Mouse (Mus musculus): ENCODE measurements around the gene Dph1. TPM values are rescaled to one million over a fixed set of nuclear protein-coding genes. Genes with fewer than 3 reads are reported as not detected.
A peak's percentile ranks its signal among the peaks of the same experiment; 100 is the strongest.

Dph1 gene
- polyA plus RNA-seq, 1 experiment from 2014 or later = 23.7 TPM

GRCm38 (mm10) chr11:75194850-75195461 is 3.9 kb upstream of the Dph1 start:
- Histone ChIP-seq H3K9me3 (ENCODE audit: control insufficient read depth, low read length) (no peaks in the 10 kb centered on the region), H3K4me3 (ENCODE audit: control insufficient read depth in 1 of 2, insufficient read depth in 1 of 2, low read depth in 1 of 2, low read length in 2 of 2) (peak overlapping the region; percentile 63 to 67), H3K4me2 (ENCODE audit: low read length) (peak overlapping the region; percentile 90), H3K36me3 (ENCODE audit: control insufficient read depth, insufficient read depth, low read length) (no peaks in the 10 kb centered on the region), H3K27ac (replicated peaks in 1 of 2; ENCODE audit: control insufficient read depth in 1 of 2, insufficient read depth in 1 of 2, low read depth in 2 of 2, low read length in 2 of 2) (peak overlapping the region; percentile 28 to 91), H3K4me1 (ENCODE audit: control insufficient read depth in 2 of 2, insufficient read depth in 2 of 2, low read length in 2 of 2) (peaks cover 22 to 36% of the 10 kb centered on the region in 2 experiments), H3K9ac (ENCODE audit: low read length) (peak overlapping the region; percentile 77), H3K27me3 (ENCODE audit: control insufficient read depth, insufficient read depth, low read length) (peaks cover 26% of the 10 kb centered on the region)
- no peak for ATAC-seq (ENCODE audit: insufficient number of reproducible peaks, insufficient read depth, low FRiP score, low read depth)
- 2% methylated on average over 38 of the region's 39 CpGs for WGBS

- Histone ChIP-seq H3K9me3 (ENCODE audit: control insufficient read depth, low read length) (no peaks in the 10 kb centered on the region), H3K36me3 (ENCODE audit: control insufficient read depth, insufficient read depth, low read length) (no peaks in the 10 kb centered on the region), H3K27me3 (ENCODE audit: control insufficient read depth, insufficient read depth, low read length) (peaks cover 26% of the 10 kb centered on the region), H3K4me3 (ENCODE audit: control insufficient read depth in 1 of 2, insufficient read depth in 1 of 2, low read depth in 1 of 2, low read length in 2 of 2) (peak overlapping the region; percentile 63 to 67), H3K4me1 (ENCODE audit: control insufficient read depth in 2 of 2, insufficient read depth in 2 of 2, low read length in 2 of 2) (peaks cover 22 to 42% of the 10 kb centered on the region in 2 experiments), H3K4me2 (ENCODE audit: low read length) (peak overlapping the region; percentile 90), H3K9ac (ENCODE audit: low read length) (peak overlapping the region; percentile 77), H3K27ac (replicated peaks in 1 of 2; ENCODE audit: control insufficient read depth in 1 of 2, insufficient read depth in 1 of 2, low read depth in 2 of 2, low read length in 2 of 2) (peak overlapping the region; percentile 40 to 91)
- WGBS = under 1% methylated on average over 52 of the region's 52 CpGs
- no peak for ATAC-seq (ENCODE audit: insufficient number of reproducible peaks, insufficient read depth, low FRiP score, low read depth)
Measured at GRCm38 (mm10) chr11:75194121-75194849, 3.2 kb upstream of the Dph1 start.

- H3K4me2 ChIP-seq (ENCODE audit: low read length) = peak within 1 kb of the TSS; percentile 90
- H3K9ac ChIP-seq (ENCODE audit: low read length) = peak within 1 kb of the TSS; percentile 77
- peak; percentile 25; the same call in 1 of the 2 replicates for ATAC-seq (ENCODE audit: insufficient number of reproducible peaks, insufficient read depth, low FRiP score, low read depth)
- H3K36me3 ChIP-seq (ENCODE audit: control insufficient read depth, insufficient read depth, low read length) = no peaks in the 10 kb centered on the region
- H3K4me1 ChIP-seq (ENCODE audit: control insufficient read depth in 2 of 2, insufficient read depth in 2 of 2, low read length in 2 of 2) = peaks cover 22 to 47% of the 10 kb centered on the region in 2 experiments
- H3K9me3 ChIP-seq (ENCODE audit: control insufficient read depth, low read length) = no peaks in the 10 kb centered on the region
- H3K27ac ChIP-seq (replicated peaks in 1 of 2; ENCODE audit: control insufficient read depth in 1 of 2, insufficient read depth in 1 of 2, low read depth in 2 of 2, low read length in 2 of 2) = peak within 1 kb of the TSS; percentile 68 to 91
- peaks cover 26% of the 10 kb centered on the region for H3K27me3 ChIP-seq (ENCODE audit: control insufficient read depth, insufficient read depth, low read length)
- peak within 1 kb of the TSS; percentile 63 to 67 for H3K4me3 ChIP-seq (ENCODE audit: control insufficient read depth in 1 of 2, insufficient read depth in 1 of 2, low read depth in 1 of 2, low read length in 2 of 2)
- under 1% methylated on average over 76 of the region's 84 CpGs for WGBS
Measured at GRCm38 (mm10) chr11:75193256-75194071, 2.4 kb upstream of the Dph1 start, which contains the start of gene Rtn4rl1. Rtn4rl1 (plus strand) TSS chr11:75193783.

DNA sequence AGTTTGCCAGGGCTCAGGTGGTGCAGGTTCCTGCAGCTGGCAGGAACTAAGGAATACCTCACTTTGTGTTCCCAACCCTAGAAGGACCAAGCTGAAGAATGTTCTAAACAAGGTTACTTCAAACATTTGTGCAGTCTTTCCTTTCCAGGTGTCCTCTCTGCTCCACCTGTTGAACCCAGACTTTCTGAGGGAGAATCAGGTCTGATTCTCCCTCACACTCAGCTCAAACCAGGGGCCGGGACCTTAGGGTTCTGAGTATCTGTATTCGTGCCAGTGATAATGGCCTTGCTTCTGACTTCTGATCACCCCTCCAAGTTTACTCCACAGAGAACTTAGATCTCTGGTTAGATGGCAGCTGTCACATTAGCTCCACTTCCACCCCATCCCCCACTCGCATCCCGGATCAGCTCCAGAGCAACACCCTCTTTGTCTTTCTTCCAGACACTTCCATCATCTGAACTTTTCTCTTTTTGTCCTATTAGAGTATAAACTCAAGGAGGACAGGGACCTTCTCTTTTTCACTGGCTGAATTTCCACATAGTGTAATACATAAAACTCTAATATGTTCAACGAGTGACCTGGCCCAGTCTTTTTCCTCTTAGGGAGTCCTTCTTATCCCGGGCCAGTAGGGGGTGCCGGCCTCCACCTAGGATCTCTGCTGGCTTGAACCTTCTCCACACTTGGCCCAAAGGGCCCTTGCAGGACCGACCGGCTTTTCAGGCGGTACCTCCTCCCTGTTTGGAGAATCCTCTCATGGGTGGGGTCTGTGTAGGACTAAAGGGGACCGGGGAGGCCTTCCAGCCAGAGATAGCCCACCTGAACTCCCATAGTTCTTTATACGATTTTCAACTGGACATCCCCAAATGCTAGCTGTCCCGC is 1.5 kb upstream of the Dph1 start:
- Histone ChIP-seq H3K36me3 (ENCODE audit: control insufficient read depth, insufficient read depth, low read length) (no peaks in the 10 kb centered on the region), H3K4me1 (ENCODE audit: control insufficient read depth in 2 of 2, insufficient read depth in 2 of 2, low read length in 2 of 2) (peaks cover 22 to 47% of the 10 kb centered on the region in 2 experiments), H3K9ac (ENCODE audit: low read length) (peak overlapping the region; percentile 77), H3K4me2 (ENCODE audit: low read length) (peak overlapping the region; percentile 90), H3K4me3 (ENCODE audit: control insufficient read depth in 1 of 2, insufficient read depth in 1 of 2, low read depth in 1 of 2, low read length in 2 of 2) (peak overlapping the region; percentile 63 to 67), H3K27me3 (ENCODE audit: control insufficient read depth, insufficient read depth, low read length) (peaks cover 26% of the 10 kb centered on the region), H3K9me3 (ENCODE audit: control insufficient read depth, low read length) (no peaks in the 10 kb centered on the region), H3K27ac (replicated peaks in 1 of 2; ENCODE audit: control insufficient read depth in 1 of 2, insufficient read depth in 1 of 2, low read depth in 2 of 2, low read length in 2 of 2) (peak overlapping the region in 1 of 2 experiments; percentile 91; a peak in 2 of 4 replicates)
- WGBS = 22% methylated on average over 13 of the region's 13 CpGs
- ATAC-seq (ENCODE audit: insufficient number of reproducible peaks, insufficient read depth, low FRiP score, low read depth) = peak; percentile 48; the same call in 1 of the 2 replicates

DNA sequence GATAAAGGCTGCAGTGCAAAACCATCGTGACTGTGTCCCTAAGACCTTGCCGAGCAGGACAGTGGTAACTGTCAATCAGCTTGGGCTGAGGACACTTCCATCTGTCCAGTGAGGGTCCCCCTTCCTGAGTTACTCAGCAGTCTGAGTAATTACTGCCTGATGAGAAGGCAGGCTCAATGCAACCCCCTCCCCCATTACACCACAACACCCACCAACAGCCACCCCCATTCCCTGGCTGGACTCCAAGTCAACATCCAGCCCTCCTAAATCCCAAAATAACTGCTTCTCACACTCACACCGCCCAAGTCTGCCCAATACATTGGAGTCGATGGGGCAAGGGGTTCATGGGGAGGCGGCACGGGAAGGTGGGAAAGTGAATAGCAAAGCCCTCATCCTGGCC is 800 bp upstream of the Dph1 start:
- 28% methylated on average over 6 of the region's 6 CpGs for WGBS
- ATAC-seq (ENCODE audit: insufficient number of reproducible peaks, insufficient read depth, low FRiP score, low read depth) = no peak
- Histone ChIP-seq H3K4me1 (ENCODE audit: control insufficient read depth in 2 of 2, insufficient read depth in 2 of 2, low read length in 2 of 2) (peaks cover 22 to 47% of the 10 kb centered on the region in 2 experiments), H3K9me3 (ENCODE audit: control insufficient read depth, low read length) (no peaks in the 10 kb centered on the region), H3K27me3 (ENCODE audit: control insufficient read depth, insufficient read depth, low read length) (peaks cover 23% of the 10 kb centered on the region), H3K4me2 (ENCODE audit: low read length) (peak overlapping the region; percentile 1), H3K27ac (replicated peaks in 1 of 2; ENCODE audit: control insufficient read depth in 1 of 2, insufficient read depth in 1 of 2, low read depth in 2 of 2, low read length in 2 of 2) (0 out of 4 replicates have a peak overlapping the region, but pooled peaks of 1 of the 2 experiments have one; percentile 31), H3K4me3 (ENCODE audit: control insufficient read depth in 1 of 2, insufficient read depth in 1 of 2, low read depth in 1 of 2, low read length in 2 of 2) (no peak overlapping the region), H3K9ac (ENCODE audit: low read length) (peak overlapping the region; percentile 30; the same call in 1 of the 2 replicates), H3K36me3 (ENCODE audit: control insufficient read depth, insufficient read depth, low read length) (no peaks in the 10 kb centered on the region)

- peak; percentile 59 for ATAC-seq (ENCODE audit: insufficient number of reproducible peaks, insufficient read depth, low FRiP score, low read depth)
- Histone ChIP-seq H3K27ac (replicated peaks in 1 of 2; ENCODE audit: control insufficient read depth in 1 of 2, insufficient read depth in 1 of 2, low read depth in 2 of 2, low read length in 2 of 2) (peak overlapping the region; percentile 12 to 74), H3K4me3 (ENCODE audit: control insufficient read depth in 1 of 2, insufficient read depth in 1 of 2, low read depth in 1 of 2, low read length in 2 of 2) (peak overlapping the region; percentile 74 to 86), H3K9ac (ENCODE audit: low read length) (peak overlapping the region; percentile 79), H3K4me1 (ENCODE audit: control insufficient read depth in 2 of 2, insufficient read depth in 2 of 2, low read length in 2 of 2) (peaks cover 18 to 39% of the 10 kb centered on the region in 2 experiments), H3K9me3 (ENCODE audit: control insufficient read depth, low read length) (no peaks in the 10 kb centered on the region), H3K27me3 (ENCODE audit: control insufficient read depth, insufficient read depth, low read length) (peaks cover 17% of the 10 kb centered on the region; the same call in 1 of the 2 replicates), H3K4me2 (ENCODE audit: low read length) (peak overlapping the region; percentile 94), H3K36me3 (ENCODE audit: control insufficient read depth, insufficient read depth, low read length) (peaks cover 5% of the 10 kb centered on the region)
- under 1% methylated on average over 24 of the region's 24 CpGs for WGBS
Measured at GRCm38 (mm10) chr11:75190371-75190724, 693 bp downstream of the Dph1 start.
